Mouse (Mus musculus): ENCODE measurements at regions not wholly inside any gene's neighbourhood (a gene's known extent, or its start where the extent isn't known, plus 50 kb on each side); places are given as distances from the start of the nearest gene placed in this dataset.

- TF ChIP-seq CTCF (IDR thresholded peaks at IDR 0.05) (no peak), EP300 (IDR thresholded peaks at IDR 0.05) (no peak)
Observed at GRCm38 (mm10) chr9:100340796-100341195, 145.8 kb downstream of the Il20rb start.
